13 mouse cellular contexts compared by ENCODE assay signal in genomic region chr2:46365428-46366134, GRCm38 (mm10).
DNase-seq lines count a peak whose midpoint lies in the region; ATAC-seq lines count a peak whose summit lies in the region.
"Had no signal": no experiment of that assay in that cellular context is flagged by ENCODE, and none has a peak within 500 bp of the region (broad histone marks: within the 10 kb centered on the region; RNA-seq: fewer than 3 reads in every experiment).

No protein-coding gene starts in this region.

- DNase-seq in frontal cortex, postnatal 14 days (ENCODE audit: low spot score in 2 of 2): no peak
- peak; percentile 10 for DNase-seq in lung, postnatal 36 days
- DNase-seq in lung, postnatal 14 days: no peak
- peak; percentile 8 for DNase-seq in fibroblast of lung, adult 2 months (ENCODE audit: low read depth)
- peak; percentile 26 for DNase-seq in telencephalon, adult 2 months (ENCODE audit: low read depth, low spot score)
- no peak for DNase-seq in left cerebral cortex, adult 8-10 months (ENCODE audit: low spot score in 2 of 2)
- no peak for DNase-seq in layer of hippocampus, adult 11-12 months (ENCODE audit: low spot score)
- DNase-seq: adrenal gland, postnatal 25 days; cerebellum, postnatal 25 days; liver; lung, embryonic 14.5 days; spleen, adult 18-20 months had no signal

- ATAC-seq in frontal cortex, adult (ENCODE audit: low TSS enrichment): peak; percentile 58

Comparison
In these comparisons a context has a peak if more than half of its experiments do, and no peak if none do; other contexts are left out.
1. DNase-seq: peak in lung, postnatal 36 days (single experiment), fibroblast of lung, adult 2 months (single experiment) and telencephalon, adult 2 months (single experiment); none in frontal cortex, postnatal 14 days (0 of 2), lung, postnatal 14 days (single experiment), left cerebral cortex, adult 8-10 months (0 of 2) and layer of hippocampus, adult 11-12 months (single experiment).